Mouse (Mus musculus) cerebellum, adult 2 months (tissue): ENCODE measurements around the gene Ube4b.
"Not testable (repeated sequence)": the region's sequence is repeated elsewhere in the genome, so short reads cannot be mapped to it uniquely, and the experiment has no call there.

Source experiments
- CTCF ChIP-seq: fragments of 200-500 bp; IDR thresholded peaks from 2 replicates; pipeline ENCODE4 v1.5.1; 2011; ENCODE audit warnings: low read depth, mild to moderate bottlenecking, control low read depth, low read length, moderate library complexity, borderline replicate concordance; ENCODE audit not compliant: insufficient read depth
- POLR2A ChIP-seq: fragments of 200-500 bp; IDR thresholded peaks from 2 replicates; pipeline ENCODE4 v1.6.1; 2011; ENCODE audit warnings: low read length, control low read depth, borderline replicate concordance; ENCODE audit not compliant: insufficient read depth

DNA sequence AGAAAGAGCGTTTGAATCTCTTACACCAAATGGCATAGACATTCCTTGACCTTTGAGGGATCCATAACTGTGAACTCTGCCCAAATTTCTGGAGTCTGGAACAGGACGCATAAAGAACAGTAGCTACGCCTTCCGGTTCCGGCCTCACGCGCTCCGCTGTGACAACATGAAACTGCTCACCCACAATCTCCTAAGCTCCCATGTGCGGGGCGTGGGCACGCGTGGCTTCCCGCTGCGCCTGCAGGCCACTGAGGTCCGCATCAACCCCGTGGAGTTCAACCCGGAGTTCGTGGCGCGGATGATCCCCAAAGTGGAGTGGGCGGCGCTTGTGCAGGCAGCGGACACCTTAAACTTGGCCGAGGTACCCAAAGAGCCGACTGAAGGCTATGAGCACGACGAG is 30.6 kb upstream of the Ube4b start:
- not testable (repeated sequence) for TF ChIP-seq CTCF, POLR2A
